Comparison of ENCODE assay signal across 18 mouse cellular contexts in the genomic region with DNA sequence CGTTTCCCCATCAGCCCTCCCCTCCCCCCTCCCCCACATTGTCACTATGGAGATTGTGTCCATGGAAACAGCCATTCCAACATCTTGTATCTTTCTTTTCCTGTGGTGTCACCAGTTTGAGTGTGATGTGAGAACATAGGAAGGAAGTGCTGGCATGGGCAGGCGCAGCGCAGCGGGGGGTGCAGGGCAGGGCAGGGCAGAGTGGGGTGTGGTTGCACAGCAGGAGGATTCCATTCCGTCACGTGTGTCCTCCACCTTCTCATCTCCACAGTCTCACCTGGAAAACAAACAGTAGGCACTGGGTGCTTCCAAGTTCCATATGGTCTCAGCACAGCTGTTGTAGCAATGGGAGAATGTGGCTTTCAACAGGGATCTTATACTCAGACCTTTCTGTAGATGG. TPM values are rescaled to one million over a fixed set of nuclear protein-coding genes. Genes with fewer than 3 reads are reported as not detected.
A peak's percentile ranks its signal among the peaks of the same experiment; 100 is the strongest.
DNase-seq lines count a peak whose midpoint lies in the region; ATAC-seq and TF ChIP-seq lines count a peak whose summit lies in the region.
"Had no signal": no experiment of that assay in that cellular context is flagged by ENCODE, and none has a peak within 500 bp of the region (broad histone marks: within the 10 kb centered on the region; RNA-seq: fewer than 3 reads in every experiment).

No protein-coding gene starts in this region.

- TF ChIP-seq CTCF in ES-Bruce4 (IDR thresholded peaks at IDR 0.05; ENCODE audit: low read depth, low read length) = no peak

- no peak for TF ChIP-seq POLR2A in ES-Bruce4 (IDR thresholded peaks at IDR 0.05; ENCODE audit: insufficient read depth, low read length)

- H3K27ac ChIP-seq in ES-Bruce4 (ENCODE audit: insufficient read depth, low read length) = peak overlapping the region; percentile 57
- H3K27ac ChIP-seq: heart, embryonic 15.5 days; hindbrain, embryonic 15.5 days; lung, embryonic 15.5 days had no signal

- peaks cover 27% of the 10 kb centered on the region for H3K36me3 ChIP-seq in ES-Bruce4 (ENCODE audit: control insufficient read depth, insufficient read depth, low read length, poor library complexity, severe bottlenecking)

- no peak overlapping the region for H3K4me3 ChIP-seq in ES-Bruce4 (ENCODE audit: low read depth, low read length)
- H3K4me3 ChIP-seq: erythroblast, embryonic 14.5 days; heart, embryonic 15.5 days; hindbrain, embryonic 15.5 days; lung, embryonic 15.5 days had no signal

- peaks cover 2% of the 10 kb centered on the region for H3K4me1 ChIP-seq in ES-Bruce4 (ENCODE audit: control insufficient read depth, insufficient read depth, low read length)
- H3K4me1 ChIP-seq: heart, embryonic 15.5 days; lung, embryonic 15.5 days had no signal

- peak; percentile 54; the same call in 1 of the 2 replicates for TF ChIP-seq EP300 in ES-Bruce4 (IDR thresholded peaks at IDR 0.05; ENCODE audit: insufficient read depth, low read depth, low read length)

- no peaks in the 10 kb centered on the region for H3K27me3 ChIP-seq in ES-Bruce4 (ENCODE audit: control insufficient read depth, insufficient read depth, low read length, poor library complexity, severe bottlenecking)
- H3K27me3 ChIP-seq: heart, embryonic 15.5 days; hindbrain, embryonic 15.5 days; lung, embryonic 15.5 days had no signal

- H3K9me3 ChIP-seq in ES-Bruce4 (replicated peaks; ENCODE audit: control insufficient read depth, insufficient read depth, low read length, poor library complexity, severe bottlenecking) = no peaks in the 10 kb centered on the region
- H3K9me3 ChIP-seq: heart, embryonic 15.5 days; hindbrain, embryonic 15.5 days; lung, embryonic 15.5 days had no signal

- ATAC-seq in erythroid progenitor cell, adult 5-6 weeks (replicated peaks; ENCODE audit: low FRiP score, poor library complexity, severe bottlenecking) = peak; percentile 50; the same call in 1 of the 2 replicates

- DNase-seq in adrenal gland, adult (ENCODE audit: inconsistent age in 2 of 2, low spot score in 1 of 2) = peak; percentile 17 to 38
- no peak for DNase-seq in adrenal gland, postnatal 10 days
- DNase-seq in kidney, postnatal 14 days = peak; percentile 35
- DNase-seq in kidney, adult 8-10 months = no peak
- no peak for DNase-seq in left cerebral cortex, adult 11 months (ENCODE audit: low spot score)
- no peak for DNase-seq in heart, postnatal 4 days
- DNase-seq: cerebellum, adult 11-12 months; gastrocnemius, postnatal 10 days had no signal

- no peak overlapping the region for H3K9ac ChIP-seq in ES-Bruce4 (ENCODE audit: low read depth, poor library complexity, severe bottlenecking)
- H3K9ac ChIP-seq: heart, embryonic 15.5 days; hindbrain, embryonic 15.5 days; lung, embryonic 15.5 days had no signal

RNA-seq across cellular contexts. Expression of gene Cyp2d26, which starts 15.4 kb away (rescaled TPM):
- total RNA-seq in adrenal gland, postnatal 10 days (2021) = 100 to 1,000 TPM in 1 of 2 experiments, 10 to 100 TPM in 1; 75.9 to 190 TPM
- polyA plus RNA-seq in ES-Bruce4 (2011; ENCODE audit: insufficient read depth, insufficient read length, low read depth, missing spikeins) = not detected in 2 replicates
- total RNA-seq in erythroid progenitor cell, adult 5-6 weeks (2015; ENCODE audit: low replicate concordance) = not detected in 2 replicates
- total RNA-seq in erythroid progenitor cell, adult 5-6 weeks (2017; ENCODE audit: low replicate concordance) = not detected in 2 replicates
- total RNA-seq in heart, postnatal 4 days (2021) = not detected
- total RNA-seq: layer of hippocampus, adult 8-10 months had no signal
- polyA plus RNA-seq: erythroblast, embryonic 14.5 days; hindbrain, embryonic 15.5 days had no signal

RNA-seq across cellular contexts. Expression of gene Cyp2d40, which starts 45.5 kb away (rescaled TPM):
- 1 to 10 TPM; 1.8 to 3.6 TPM for total RNA-seq in adrenal gland, postnatal 10 days (2021)
- not detected in 2 replicates for polyA plus RNA-seq in ES-Bruce4 (2011; ENCODE audit: insufficient read depth, insufficient read length, low read depth, missing spikeins)
- total RNA-seq in erythroid progenitor cell, adult 5-6 weeks (2015; ENCODE audit: low replicate concordance) = not detected in 2 replicates
- total RNA-seq in erythroid progenitor cell, adult 5-6 weeks (2017; ENCODE audit: low replicate concordance) = not detected in 2 replicates
- total RNA-seq in heart, postnatal 4 days (2021) = not detected
- total RNA-seq: gastrocnemius, postnatal 10 days; layer of hippocampus, adult 8-10 months; left cerebral cortex, postnatal 36 days had no signal
- polyA plus RNA-seq: erythroblast, embryonic 14.5 days; heart, embryonic 15.5 days; hindbrain, embryonic 15.5 days; lung, embryonic 15.5 days; small intestine, adult 2 months; testis, adult 2 months had no signal

Comparison
In these comparisons a context has a peak if more than half of its experiments do, and no peak if none do; other contexts are left out.
1. DNase-seq: peak in adrenal gland, adult (2 of 2) and kidney, postnatal 14 days (single experiment); none in adrenal gland, postnatal 10 days (single experiment), kidney, adult 8-10 months (0 of 2), left cerebral cortex, adult 11 months (single experiment) and heart, postnatal 4 days (single experiment).
2. RNA of gene Cyp2d26, which starts 15.4 kb away (total RNA-seq): 75.9 to 190 TPM in adrenal gland, postnatal 10 days; not detected in heart, postnatal 4 days and not detected in erythroid progenitor cell, adult 5-6 weeks; every median in the first group is over 10 times any median in the second.